Mouse (Mus musculus) E14TG2a.4 (cell line): ENCODE measurements around the gene Gm4070.
"Not testable (repeated sequence)": the region's sequence is repeated elsewhere in the genome, so short reads cannot be mapped to it uniquely, and the experiment has no call there.

Experiments used
- CTCF ChIP-seq: conservative IDR thresholded peaks from 2 replicates; pipeline ENCODE4 v1.5.1; 2014; ENCODE audit warnings: low read length
- POU5F1 ChIP-seq: IDR thresholded peaks from 2 replicates; pipeline ENCODE4 v1.6.1; 2014; ENCODE audit warnings: low read length, borderline replicate concordance

DNA sequence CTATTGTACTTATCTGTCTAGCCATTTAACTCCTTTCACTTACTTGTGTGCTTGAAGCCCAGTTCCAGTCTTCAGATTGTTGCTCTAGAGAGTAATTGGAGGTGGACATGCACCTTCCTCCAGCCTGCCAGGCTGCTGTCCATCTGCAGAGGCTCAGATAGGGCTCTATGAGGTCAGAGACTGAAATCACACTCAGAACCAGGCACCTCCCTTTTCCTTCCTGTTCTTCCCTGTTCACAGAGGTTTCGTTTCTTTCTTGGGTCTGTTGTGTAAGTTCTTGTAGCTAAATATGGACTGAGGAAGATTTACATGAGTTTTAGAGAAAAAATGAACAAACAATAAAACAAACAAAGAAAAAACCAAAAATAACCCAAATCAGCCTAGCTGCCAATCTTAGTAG lies at the start of gene Gm4070:
- not testable (repeated sequence) for TF ChIP-seq CTCF, POU5F1
